Mouse (Mus musculus) frontal cortex, postnatal 25 days (tissue): ENCODE results near the gene Aftph.

ENCODE experiments used
- DNase-seq, 2 experiments: peaks; one replicate each; pipeline ENCODE4 v3.0.0; 2022; ENCODE audit warnings: low spot score in 2 of 2

Aftph gene

GRCm38 (mm10) chr11:20728044-20728443 lies 13.3 kb downstream of the Aftph start:
- no peak for DNase-seq

GRCm38 (mm10) chr11:20723572-20723971 lies 17.8 kb downstream of the Aftph start:
- no peak for DNase-seq

DNA sequence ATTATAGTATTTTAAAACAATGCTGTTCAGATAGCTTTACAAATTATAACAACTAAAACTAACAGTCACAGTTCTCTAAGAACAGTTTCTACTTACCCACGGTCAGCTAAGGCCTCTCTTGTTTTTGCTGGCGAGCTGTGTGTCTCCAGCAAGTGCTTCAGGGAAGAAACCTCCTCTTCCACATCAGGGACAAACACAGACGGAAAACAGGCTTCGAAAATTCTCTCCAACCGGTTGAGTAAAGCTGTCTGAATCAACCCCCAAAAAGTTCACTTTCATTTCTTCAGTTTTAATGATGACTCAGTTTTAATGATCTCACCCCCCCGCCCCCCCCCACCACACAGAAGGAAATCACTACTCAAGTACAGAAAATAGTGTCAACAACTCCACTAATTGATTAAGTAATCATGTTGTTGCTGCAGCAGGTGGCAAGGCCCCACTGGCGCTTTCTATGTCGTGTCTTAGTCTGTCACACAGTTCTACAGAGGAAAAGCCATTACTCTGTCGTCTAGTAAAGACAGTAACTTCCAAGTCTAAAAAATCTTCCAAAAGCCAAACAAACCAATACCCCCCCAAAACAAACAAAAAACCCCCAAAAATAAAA lies 29.2 kb downstream of the Aftph start:
- DNase-seq, result no peak

DNA sequence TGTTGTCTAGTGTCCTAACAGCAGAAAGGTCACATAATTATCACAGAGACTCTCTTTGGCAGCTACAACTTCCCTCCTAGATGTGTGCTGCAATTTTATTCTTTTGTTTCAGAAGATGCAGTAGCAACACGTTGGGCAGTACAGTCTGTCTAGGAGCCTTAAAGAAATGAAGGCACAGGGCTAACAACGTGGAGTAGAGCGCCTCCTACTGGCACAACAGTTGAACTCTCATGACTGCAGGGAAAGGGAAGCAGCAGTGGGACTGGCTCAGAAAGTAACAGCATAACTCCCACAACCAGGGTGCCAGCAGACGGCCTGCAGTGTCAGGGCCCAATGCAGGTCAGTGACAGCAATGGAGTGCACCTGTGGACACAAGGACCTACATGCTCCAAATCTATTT lies 50.4 kb downstream of the Aftph start:
- DNase-seq, result peak; percentile 17 to 46

GRCm38 (mm10) chr11:20681679-20682078 lies 59.7 kb downstream of the Aftph start:
- no peak for DNase-seq

- DNase-seq, result no peak
Measured at GRCm38 (mm10) chr11:20680781-20681180, 60.6 kb downstream of the Aftph start.

- DNase-seq, result no peak
Measured at GRCm38 (mm10) chr11:20679396-20679795, 62.0 kb downstream of the Aftph start.

GRCm38 (mm10) chr11:20672513-20672912 lies 68.9 kb downstream of the Aftph start:
- no peak for DNase-seq

DNA sequence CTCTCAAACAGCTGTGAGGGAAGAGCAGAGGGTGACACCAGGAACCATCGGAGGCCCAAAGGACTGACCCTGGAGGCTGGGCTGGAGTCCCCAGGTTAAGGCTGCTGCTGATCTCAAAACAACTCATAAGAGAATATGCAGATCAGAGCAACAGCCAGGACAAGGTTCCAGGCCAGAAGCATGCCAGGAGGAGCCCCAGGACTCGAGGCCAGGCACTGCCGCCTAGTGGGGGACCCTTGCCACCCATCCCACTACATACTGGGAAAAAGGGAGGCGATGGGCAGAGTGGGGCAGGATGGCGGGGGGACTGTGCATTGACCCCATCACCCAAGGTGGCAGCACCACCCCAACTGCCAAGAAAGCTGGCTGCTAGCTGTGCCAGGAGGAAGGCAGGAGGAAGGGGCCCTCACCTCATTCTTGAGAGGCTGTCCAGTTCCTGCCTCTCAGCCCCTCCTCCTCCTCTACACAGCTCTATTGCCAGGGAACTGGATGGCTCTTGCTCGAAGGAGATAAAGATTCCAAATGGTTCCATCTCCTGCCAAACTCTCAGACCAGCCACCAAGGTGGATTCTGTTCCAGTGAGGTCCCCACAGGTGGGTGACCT lies 69.5 kb downstream of the Aftph start:
- DNase-seq, result no peak

- DNase-seq, result no peak
Measured at GRCm38 (mm10) chr11:20664878-20665277, 76.5 kb downstream of the Aftph start.

DNA sequence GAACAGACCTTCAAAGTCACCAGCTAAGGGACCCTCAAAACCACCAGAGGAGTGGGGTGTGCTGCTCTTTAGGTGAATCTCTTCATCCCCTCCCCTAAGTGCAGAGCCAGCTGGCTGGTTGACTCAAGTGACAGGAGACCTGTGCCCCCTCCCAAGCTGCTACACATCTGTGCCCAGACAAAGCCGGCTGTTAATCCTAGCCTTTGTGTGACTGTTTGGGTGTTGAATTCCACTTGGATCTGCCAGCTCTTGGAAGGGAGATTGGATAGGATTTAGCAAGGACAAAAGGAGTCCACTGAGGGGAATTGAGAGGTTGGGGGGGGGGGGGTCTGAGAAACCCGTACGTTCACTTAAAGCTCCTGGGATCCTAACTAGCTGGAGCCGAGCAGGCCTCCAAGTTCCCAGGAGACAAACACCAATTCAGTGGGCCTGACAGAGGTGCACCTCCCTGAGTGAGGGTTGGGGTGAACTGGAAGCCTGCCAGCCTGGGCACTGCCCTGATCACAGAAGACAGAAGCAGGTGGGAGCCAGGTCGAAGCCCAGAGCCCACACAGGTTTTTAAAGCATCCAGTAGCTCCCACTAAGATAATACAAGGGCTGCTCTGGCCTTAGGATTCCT lies 77.7 kb downstream of the Aftph start:
- DNase-seq, result no peak

GRCm38 (mm10) chr11:20662811-20663210 lies 78.6 kb downstream of the Aftph start:
- no peak for DNase-seq

DNA sequence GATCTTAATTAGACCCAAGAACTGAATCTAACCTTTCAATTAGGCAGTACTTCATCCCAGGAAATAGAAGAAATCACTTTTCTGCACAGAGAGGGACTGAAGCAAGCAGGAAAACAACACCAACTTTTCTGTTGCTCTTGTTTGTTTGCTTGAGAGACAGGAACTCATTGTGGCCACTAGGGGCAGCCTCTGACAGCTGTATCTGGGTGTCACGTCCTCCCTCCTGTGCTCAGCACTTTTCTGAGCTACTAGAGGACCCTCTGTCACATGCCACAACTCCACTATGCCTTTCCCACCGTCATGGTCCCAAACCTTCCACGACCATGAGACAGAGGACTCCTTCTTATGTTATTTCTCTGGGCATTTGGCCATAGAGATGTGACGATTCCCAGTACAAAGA lies 79.7 kb downstream of the Aftph start:
- no peak for DNase-seq

GRCm38 (mm10) chr11:20660111-20661097 lies 81.0 kb downstream of the Aftph start:
- DNase-seq, result no peak

DNA sequence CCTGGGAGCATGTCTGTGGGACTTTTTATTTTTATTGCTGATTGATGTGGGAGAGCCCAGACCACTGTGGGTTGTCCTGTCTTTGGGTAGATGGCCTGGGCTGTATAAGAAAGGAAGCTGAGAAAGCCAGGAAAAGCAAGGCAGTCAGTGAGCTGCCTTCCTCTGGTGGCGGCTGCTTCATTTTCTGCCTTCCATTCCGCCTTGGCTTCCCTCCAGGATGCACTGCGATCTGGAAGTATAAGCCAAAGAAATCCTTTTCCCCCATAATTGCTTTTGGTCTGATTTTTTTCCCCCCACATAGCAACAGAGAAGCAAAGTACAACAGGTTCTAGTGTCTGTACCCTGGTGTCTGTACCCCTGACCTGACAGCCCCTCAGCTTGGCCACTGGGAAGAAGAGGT lies 82.3 kb downstream of the Aftph start:
- no peak for DNase-seq

DNA sequence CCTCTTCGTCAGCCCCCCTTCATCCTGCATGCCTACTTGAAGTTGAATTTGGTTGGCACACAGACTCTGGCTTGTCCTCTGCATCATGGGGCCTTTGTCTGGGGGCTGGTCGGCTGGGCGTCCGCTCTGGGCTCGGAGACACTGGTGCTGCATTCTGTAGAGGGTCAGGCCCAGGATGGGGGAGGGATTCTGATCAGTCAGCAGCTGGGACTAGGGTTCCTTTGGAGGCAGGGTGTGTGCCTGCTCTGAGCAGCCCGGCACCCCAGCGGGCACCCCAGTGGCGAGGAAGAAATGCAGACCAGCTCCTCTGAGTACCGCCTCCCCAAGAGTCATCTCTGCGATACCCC lies 84.7 kb downstream of the Aftph start:
- no peak for DNase-seq

GRCm38 (mm10) chr11:20655795-20656710 lies 85.3 kb downstream of the Aftph start:
- peak; percentile 48 to 53 for DNase-seq

- DNase-seq, result no peak
Measured at GRCm38 (mm10) chr11:20651166-20651565, 90.2 kb downstream of the Aftph start.

DNA sequence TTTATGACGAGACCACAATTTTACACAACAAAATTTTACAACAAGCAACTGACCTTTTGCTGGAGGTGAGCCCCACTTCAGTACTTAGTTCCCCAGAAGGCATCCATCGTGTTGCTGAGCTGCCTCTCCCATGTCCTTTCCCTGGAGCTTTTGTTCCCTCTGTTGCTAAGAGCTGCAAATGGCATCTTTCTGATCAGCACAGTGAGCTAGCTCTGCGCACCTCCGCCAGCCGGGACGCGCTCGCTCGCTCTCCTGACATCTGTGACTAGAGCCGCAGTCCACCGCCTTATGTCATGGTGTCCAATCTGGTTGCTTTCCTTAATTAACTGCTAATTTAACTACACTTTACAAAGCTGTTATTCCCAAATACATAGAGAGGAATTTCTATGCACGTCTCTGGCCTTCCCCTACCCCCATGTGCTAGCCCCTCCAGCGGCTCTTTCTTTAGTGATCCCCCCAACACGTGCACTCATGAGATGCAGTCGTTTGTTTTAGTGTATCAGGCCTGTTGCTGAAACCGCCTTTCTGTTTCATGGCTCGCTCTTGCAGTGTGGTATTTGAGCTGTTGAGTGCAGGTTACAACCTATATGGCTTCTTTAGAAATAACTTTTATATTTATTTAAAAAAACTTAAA lies 91.3 kb downstream of the Aftph start:
- no peak for DNase-seq

DNA sequence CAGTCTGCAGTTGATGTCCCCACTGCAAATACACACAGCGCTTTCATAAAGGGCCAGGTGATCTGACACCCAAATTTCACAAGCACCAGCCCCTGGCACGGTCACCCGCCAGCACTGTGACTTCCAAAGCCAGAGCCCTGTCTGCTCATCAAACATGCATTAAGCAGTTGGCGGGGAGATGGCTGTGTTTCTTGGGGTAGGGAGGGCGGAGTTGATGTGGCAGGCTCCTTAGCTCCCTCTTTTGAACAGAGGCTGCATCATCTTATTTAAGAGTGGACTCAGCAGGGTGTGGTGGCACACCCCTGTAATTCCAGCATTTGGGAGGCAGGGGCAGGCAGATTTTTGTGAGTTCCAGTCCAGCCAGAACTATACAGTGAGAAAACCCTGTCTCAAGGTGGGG lies 91.9 kb downstream of the Aftph start:
- no peak for DNase-seq
